Mouse (Mus musculus): ENCODE measurements at regions not wholly inside any gene's neighbourhood (a gene's known extent, or its start where the extent isn't known, plus 50 kb on each side); places are given as distances from the start of the nearest gene placed in this dataset.

DNA sequence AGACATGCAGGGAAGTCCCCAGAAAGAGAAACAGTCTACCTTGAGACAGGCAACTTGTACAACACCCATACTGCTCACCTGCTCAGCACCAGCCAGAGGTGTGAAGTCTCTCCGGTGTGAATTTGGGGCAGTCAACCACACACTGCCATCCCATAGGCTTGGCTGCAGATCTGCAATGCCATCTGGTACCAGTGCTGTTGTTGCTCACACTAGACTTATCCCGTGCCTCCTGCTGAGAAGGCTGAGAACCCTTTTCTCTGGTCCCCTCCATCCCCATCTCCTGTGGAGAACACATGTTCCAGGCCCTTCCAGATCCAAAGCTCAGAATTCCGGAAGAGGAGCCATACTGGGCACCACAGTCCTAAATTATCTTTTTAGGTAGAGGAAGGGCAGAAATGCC is 71.3 kb downstream of the Ets2 start:
- no peak for TF ChIP-seq CTCF (conservative IDR thresholded peaks at IDR 0.05; ENCODE audit: insufficient read depth, insufficient read length, low read depth, low read length)
- no peak for TF ChIP-seq POLR2A (IDR thresholded peaks at IDR 0.05; ENCODE audit: low read depth, low read length)

Measured in kidney, adult 2 months (tissue).